8 mouse cellular contexts compared by ENCODE assay signal in genomic region chr4:89524260-89525200, GRCm38 (mm10).
DNase-seq lines count a peak whose midpoint lies in the region; ATAC-seq lines count a peak whose summit lies in the region.

No protein-coding gene starts in this region.

- H3K36me3 ChIP-seq in heart, embryonic 12.5 days, result no peaks in the 10 kb centered on the region
- H3K36me3 ChIP-seq in kidney, embryonic 15.5 days, result no peaks in the 10 kb centered on the region
- H3K36me3 ChIP-seq in liver, embryonic 12.5 days, result no peaks in the 10 kb centered on the region
- H3K36me3 ChIP-seq in stomach, embryonic 15.5 days, result no peaks in the 10 kb centered on the region

- peak overlapping the region; percentile 59 for H3K4me3 ChIP-seq in heart, embryonic 12.5 days
- peak overlapping the region; percentile 46 for H3K4me3 ChIP-seq in kidney, embryonic 15.5 days (replicated peaks)
- H3K4me3 ChIP-seq in liver, embryonic 12.5 days, result peak overlapping the region; percentile 56
- H3K4me3 ChIP-seq in stomach, embryonic 15.5 days (replicated peaks), result peak overlapping the region; percentile 50

- no peak overlapping the region for H3K27ac ChIP-seq in heart, embryonic 12.5 days (ENCODE audit: poor library complexity, severe bottlenecking)
- H3K27ac ChIP-seq in kidney, embryonic 15.5 days, result no peak overlapping the region
- no peak overlapping the region for H3K27ac ChIP-seq in liver, embryonic 12.5 days
- no peak overlapping the region for H3K27ac ChIP-seq in stomach, embryonic 15.5 days

- peak overlapping the region; percentile 74 for H3K9ac ChIP-seq in heart, embryonic 12.5 days
- H3K9ac ChIP-seq in kidney, embryonic 15.5 days, result 0 out of 2 replicates have a peak overlapping the region, but pooled peaks have one; percentile 40
- H3K9ac ChIP-seq in liver, embryonic 12.5 days, result peak overlapping the region; percentile 54; the same call in 1 of the 2 replicates
- H3K9ac ChIP-seq in stomach, embryonic 15.5 days, result 0 out of 2 replicates have a peak overlapping the region, but pooled peaks have one; percentile 32

- peak; percentile 84 for DNase-seq in CD4-positive, CD25-positive, alpha-beta regulatory T cell, adult 2 months (ENCODE audit: low read depth, low spot score)
- DNase-seq in brain, embryonic 18.5 days (ENCODE audit: low read depth, low spot score), result peak; percentile 64
- peak; percentile 85 for DNase-seq in naive thymus-derived CD4-positive, alpha-beta T cell, adult 2 months (ENCODE audit: low read depth)

- peaks cover 7% of the 10 kb centered on the region; the same call in 1 of the 2 replicates for H3K27me3 ChIP-seq in heart, embryonic 12.5 days (replicated peaks)
- H3K27me3 ChIP-seq in kidney, embryonic 15.5 days, result peaks cover 59% of the 10 kb centered on the region
- peaks cover 51% of the 10 kb centered on the region for H3K27me3 ChIP-seq in liver, embryonic 12.5 days (replicated peaks)
- H3K27me3 ChIP-seq in stomach, embryonic 15.5 days (replicated peaks), result peaks cover 21% of the 10 kb centered on the region

- no peaks in the 10 kb centered on the region for H3K9me3 ChIP-seq in heart, embryonic 12.5 days (replicated peaks)
- H3K9me3 ChIP-seq in kidney, embryonic 15.5 days (replicated peaks), result no peaks in the 10 kb centered on the region
- H3K9me3 ChIP-seq in liver, embryonic 12.5 days (replicated peaks), result no peaks in the 10 kb centered on the region
- no peaks in the 10 kb centered on the region for H3K9me3 ChIP-seq in stomach, embryonic 15.5 days

- peaks cover 9% of the 10 kb centered on the region for H3K4me1 ChIP-seq in heart, embryonic 12.5 days (replicated peaks)
- peaks cover 12% of the 10 kb centered on the region; the same call in 1 of the 2 replicates for H3K4me1 ChIP-seq in kidney, embryonic 15.5 days
- H3K4me1 ChIP-seq in liver, embryonic 12.5 days, result peaks cover 14% of the 10 kb centered on the region
- H3K4me1 ChIP-seq in stomach, embryonic 15.5 days, result no peaks in the 10 kb centered on the region; the same call in 1 of the 2 replicates

- ATAC-seq in erythroblast, adult 5-6 weeks (replicated peaks; ENCODE audit: low FRiP score, poor library complexity, severe bottlenecking), result peak; percentile 82
- peak; percentile 42; the same call in 1 of the 2 replicates for ATAC-seq in heart, embryonic 12.5 days (ENCODE audit: insufficient number of reproducible peaks, low FRiP score)
- ATAC-seq in kidney, embryonic 15.5 days (replicated peaks; ENCODE audit: low FRiP score), result peak; percentile 73
- peak; percentile 66 for ATAC-seq in liver, embryonic 12.5 days
- ATAC-seq in stomach, embryonic 15.5 days (ENCODE audit: insufficient read depth, low FRiP score, low read depth), result no peak

- whole genome bisulfite sequencing in heart, embryonic 12.5 days, result 1% methylated on average over 40 of the region's 40 CpGs
- 1% methylated on average over 40 of the region's 40 CpGs for WGBS in kidney, embryonic 15.5 days
- WGBS in liver, embryonic 12.5 days (ENCODE audit: insufficient replicate concordance), result 2% methylated on average over 40 of the region's 40 CpGs
- WGBS in stomach, embryonic 15.5 days, result 1% methylated on average over 40 of the region's 40 CpGs

- H3K4me2 ChIP-seq in heart, embryonic 12.5 days, result peak overlapping the region; percentile 88
- H3K4me2 ChIP-seq in kidney, embryonic 15.5 days, result peak overlapping the region; percentile 79
- H3K4me2 ChIP-seq in liver, embryonic 12.5 days, result peak overlapping the region; percentile 76
- H3K4me2 ChIP-seq in stomach, embryonic 15.5 days, result peak overlapping the region; percentile 82
